ENCODE assay signal across 8 mouse cellular contexts in the genomic region with DNA sequence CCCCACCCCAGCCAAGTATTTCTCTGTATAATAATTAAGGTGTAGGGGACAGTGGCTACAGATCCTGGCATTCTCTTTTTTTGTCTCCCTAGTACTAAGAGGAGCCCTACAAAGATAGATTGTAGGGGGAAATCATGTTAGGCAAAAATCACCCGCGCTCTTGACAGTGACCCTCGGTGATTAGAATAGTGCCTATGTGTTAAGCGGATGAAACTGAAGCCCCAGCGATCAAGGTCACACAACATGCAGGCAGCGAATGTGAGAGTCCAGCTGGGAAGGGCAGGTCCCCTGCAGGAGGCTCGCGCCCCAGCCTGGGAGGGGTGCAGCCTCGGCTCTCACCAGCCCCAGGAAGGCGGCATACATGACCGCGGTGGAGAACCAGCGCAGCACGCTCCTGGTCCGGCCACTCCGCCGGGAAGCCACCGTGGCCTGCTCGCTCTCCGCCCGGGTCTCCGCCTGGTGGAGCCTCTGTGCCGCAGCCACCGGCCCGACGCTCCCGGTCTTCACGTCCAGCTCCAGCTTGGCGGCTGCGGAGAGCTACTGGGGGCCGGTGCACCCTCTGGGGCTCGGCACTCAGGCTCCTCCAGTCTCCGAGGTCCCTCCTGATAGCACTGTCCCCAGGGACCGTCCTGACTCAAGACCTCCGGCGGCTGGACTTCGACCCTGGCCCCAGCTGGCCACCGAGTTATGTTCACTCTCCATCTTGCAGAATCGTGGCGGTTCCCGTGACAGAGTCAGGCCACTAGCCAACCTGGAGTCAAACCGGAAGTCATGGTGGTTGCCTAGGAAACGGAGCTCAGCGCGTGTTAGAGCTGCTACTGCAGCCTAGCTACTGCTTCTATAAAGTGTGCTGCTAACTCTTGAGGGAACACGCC. TPM values are rescaled to one million over a fixed set of nuclear protein-coding genes. Genes with fewer than 3 reads are reported as not detected.
DNase-seq lines count a peak whose midpoint lies in the region; ATAC-seq and TF ChIP-seq lines count a peak whose summit lies in the region.

Mfsd4b1 (minus strand) TSS at position 715 of the 875 bp plus-strand sequence.

- no peak for TF ChIP-seq EP300 in lung, postnatal 0 days (IDR thresholded peaks at IDR 0.05)

- H3K27ac ChIP-seq in hindbrain, embryonic 12.5 days, result peak within 1 kb of the TSS; percentile 62
- no peak within 1 kb of the TSS for H3K27ac ChIP-seq in lung, postnatal 0 days (ENCODE audit: low read length)

- H3K4me3 ChIP-seq in hindbrain, embryonic 12.5 days, result peak within 1 kb of the TSS; percentile 65
- peak within 1 kb of the TSS; percentile 45 for H3K4me3 ChIP-seq in lung, postnatal 0 days (ENCODE audit: low read depth, low read length)

- peak; percentile 82 for DNase-seq in Muller cell, postnatal 12 days (ENCODE audit: inconsistent ontology term)
- peak; percentile 94 for DNase-seq in cerebellum, postnatal 10 days
- peak; percentile 84 to 86 for DNase-seq in frontal cortex, postnatal 10 days (ENCODE audit: low spot score in 2 of 2)
- peak; percentile 86 to 87 for DNase-seq in layer of hippocampus, postnatal 10 days (ENCODE audit: low spot score in 2 of 2)
- peak; percentile 86 for DNase-seq in lung, postnatal 0 days (ENCODE audit: low spot score)
- peak; percentile 72 for DNase-seq in ovary, postnatal 14 days (ENCODE audit: low spot score)
- DNase-seq in thymus, postnatal 14 days, result peak; percentile 85

- peaks cover 12% of the 10 kb centered on the region for H3K4me1 ChIP-seq in hindbrain, embryonic 12.5 days
- no peaks in the 10 kb centered on the region for H3K4me1 ChIP-seq in lung, postnatal 0 days (ENCODE audit: insufficient read depth, low read depth, low read length)

- no peaks in the 10 kb centered on the region for H3K36me3 ChIP-seq in hindbrain, embryonic 12.5 days
- H3K36me3 ChIP-seq in lung, postnatal 0 days (ENCODE audit: insufficient read depth, low read length), result no peaks in the 10 kb centered on the region

- peak; percentile 43 for TF ChIP-seq CTCF in lung, postnatal 0 days (IDR thresholded peaks at IDR 0.05)

- peak within 1 kb of the TSS; percentile 67 for H3K9ac ChIP-seq in hindbrain, embryonic 12.5 days
- H3K9ac ChIP-seq in lung, postnatal 0 days (replicated peaks; ENCODE audit: low read depth), result no peak within 1 kb of the TSS

- H3K4me2 ChIP-seq in hindbrain, embryonic 12.5 days (replicated peaks), result peak within 1 kb of the TSS; percentile 69
- H3K4me2 ChIP-seq in lung, postnatal 0 days (replicated peaks; ENCODE audit: low read depth, low read length), result peak within 1 kb of the TSS; percentile 86

- under 1% methylated on average over 46 of the region's 46 CpGs for WGBS in hindbrain, embryonic 12.5 days
- 2% methylated on average over 46 of the region's 46 CpGs for WGBS in lung, postnatal 0 days

- H3K27me3 ChIP-seq in hindbrain, embryonic 12.5 days, result 0 out of 2 replicates have a peak, but pooled peaks cover 4% of the 10 kb centered on the region
- H3K27me3 ChIP-seq in lung, postnatal 0 days (replicated peaks; ENCODE audit: insufficient read depth, low read length), result no peaks in the 10 kb centered on the region

- H3K9me3 ChIP-seq in hindbrain, embryonic 12.5 days (replicated peaks), result 0 out of 2 replicates have a peak, but pooled peaks cover 7% of the 10 kb centered on the region
- H3K9me3 ChIP-seq in lung, postnatal 0 days (ENCODE audit: low read length), result no peaks in the 10 kb centered on the region

- peak; percentile 97 for ATAC-seq in hindbrain, embryonic 12.5 days (ENCODE audit: low FRiP score)
- peak; percentile 94 for ATAC-seq in lung, postnatal 0 days

RNA-seq across cellular contexts. Expression of gene Mfsd4b1, which starts in this region (rescaled TPM):
- 0.35 and 0.49 TPM in 2 replicates for polyA plus RNA-seq in hindbrain, embryonic 12.5 days (2016; fragmentation: Nextera tagmentation; extraction: Ambion mirVana)
- 1 to 10 TPM in 1 of 2 experiments, under 1 TPM in 1; 0.29 to 1.2 TPM for total RNA-seq in layer of hippocampus, postnatal 10 days (2021)
- polyA plus RNA-seq in lung, postnatal 0 days (2015; fragmentation: Nextera tagmentation; extraction: Ambion mirVana), result 0.46 and 0.69 TPM in 2 replicates

Comparison
In these comparisons a context has a peak if more than half of its experiments do, and no peak if none do; other contexts are left out.
1. Peak in ATAC-seq, H3K4me3 ChIP-seq, H3K27ac ChIP-seq, H3K9ac ChIP-seq and H3K4me2 ChIP-seq in hindbrain, embryonic 12.5 days; RNA of the gene not detected or under 1 TPM.
2. Peak in DNase-seq, ATAC-seq, H3K4me3 ChIP-seq and H3K4me2 ChIP-seq in lung, postnatal 0 days; RNA of the gene not detected or under 1 TPM.